ENCODE assay signal across 8 mouse cellular contexts in genomic region chr12:108960225-108960624, GRCm38 (mm10).
A peak's percentile ranks its signal among the peaks of the same experiment; 100 is the strongest.
DNase-seq lines count a peak whose midpoint lies in the region; ATAC-seq and TF ChIP-seq lines count a peak whose summit lies in the region.

No protein-coding gene starts in this region.

- H3K27ac ChIP-seq in embryonic facial prominence, embryonic 15.5 days (replicated peaks) = 0 out of 2 replicates have a peak overlapping the region, but pooled peaks have one; percentile 11
- H3K27ac ChIP-seq in limb, embryonic 10.5 days = peak overlapping the region; percentile 75; the same call in 1 of the 2 replicates

- ATAC-seq in embryonic facial prominence, embryonic 15.5 days (ENCODE audit: insufficient number of reproducible peaks, low FRiP score, low TSS enrichment, low read depth) = no peak

- WGBS in embryonic facial prominence, embryonic 15.5 days = 31% methylated on average over 10 of the region's 10 CpGs
- WGBS in limb, embryonic 10.5 days = 60% methylated on average over 10 of the region's 10 CpGs

- DNase-seq in adrenal gland, adult (ENCODE audit: inconsistent age in 2 of 2, low spot score in 1 of 2) = peak; percentile 55 to 88
- peak; percentile 65 to 81 for DNase-seq in heart, postnatal 14 days
- no peak for DNase-seq in limb, embryonic 10.5 days (ENCODE audit: low spot score)
- peak; percentile 77 for DNase-seq in retina, postnatal 1 day
- DNase-seq in liver = no peak
- no peak for DNase-seq in spleen, postnatal 14 days (ENCODE audit: low spot score in 2 of 2)

- peaks cover 52% of the 10 kb centered on the region for H3K4me1 ChIP-seq in E14TG2a.4 (replicated peaks; ENCODE audit: low read depth, low read length)
- peaks cover 30% of the 10 kb centered on the region for H3K4me1 ChIP-seq in embryonic facial prominence, embryonic 15.5 days
- H3K4me1 ChIP-seq in limb, embryonic 10.5 days = peaks cover 37% of the 10 kb centered on the region

- no peak overlapping the region for H3K9ac ChIP-seq in embryonic facial prominence, embryonic 15.5 days

- intact Hi-C loops in heart, postnatal 14 days (cut with DNase I) = no loop called here

- H3K4me2 ChIP-seq in embryonic facial prominence, embryonic 15.5 days (replicated peaks) = no peak overlapping the region

- H3K9me3 ChIP-seq in E14TG2a.4 (ENCODE audit: low read length) = no peaks in the 10 kb centered on the region
- no peaks in the 10 kb centered on the region for H3K9me3 ChIP-seq in embryonic facial prominence, embryonic 15.5 days (replicated peaks)
- no peaks in the 10 kb centered on the region for H3K9me3 ChIP-seq in limb, embryonic 10.5 days (replicated peaks)

- no peak for TF ChIP-seq CTCF in E14TG2a.4 (conservative IDR thresholded peaks at IDR 0.05; ENCODE audit: low read length)

- peak overlapping the region; percentile 51 for H3K4me3 ChIP-seq in E14TG2a.4 (replicated peaks; ENCODE audit: low read length)
- no peak overlapping the region for H3K4me3 ChIP-seq in embryonic facial prominence, embryonic 15.5 days (replicated peaks)
- H3K4me3 ChIP-seq in limb, embryonic 10.5 days = no peak overlapping the region; the same call in 1 of the 2 replicates

- H3K36me3 ChIP-seq in E14TG2a.4 (ENCODE audit: insufficient read depth, low read length) = peaks cover 3% of the 10 kb centered on the region; the same call in 1 of the 2 replicates
- no peaks in the 10 kb centered on the region for H3K36me3 ChIP-seq in embryonic facial prominence, embryonic 15.5 days
- no peaks in the 10 kb centered on the region for H3K36me3 ChIP-seq in limb, embryonic 10.5 days

- no peaks in the 10 kb centered on the region for H3K27me3 ChIP-seq in E14TG2a.4 (ENCODE audit: insufficient read depth, low read length)
- peaks cover 14% of the 10 kb centered on the region for H3K27me3 ChIP-seq in embryonic facial prominence, embryonic 15.5 days
- peaks cover 38% of the 10 kb centered on the region for H3K27me3 ChIP-seq in limb, embryonic 10.5 days (ENCODE audit: low read depth, poor library complexity, severe bottlenecking)

Comparison
In these comparisons a context has a peak if more than half of its experiments do, and no peak if none do; other contexts are left out.
1. DNase-seq: peak in adrenal gland, adult (2 of 2), heart, postnatal 14 days (2 of 2) and retina, postnatal 1 day (single experiment); none in limb, embryonic 10.5 days (single experiment), liver (single experiment) and spleen, postnatal 14 days (0 of 2).